In the genomic region with DNA sequence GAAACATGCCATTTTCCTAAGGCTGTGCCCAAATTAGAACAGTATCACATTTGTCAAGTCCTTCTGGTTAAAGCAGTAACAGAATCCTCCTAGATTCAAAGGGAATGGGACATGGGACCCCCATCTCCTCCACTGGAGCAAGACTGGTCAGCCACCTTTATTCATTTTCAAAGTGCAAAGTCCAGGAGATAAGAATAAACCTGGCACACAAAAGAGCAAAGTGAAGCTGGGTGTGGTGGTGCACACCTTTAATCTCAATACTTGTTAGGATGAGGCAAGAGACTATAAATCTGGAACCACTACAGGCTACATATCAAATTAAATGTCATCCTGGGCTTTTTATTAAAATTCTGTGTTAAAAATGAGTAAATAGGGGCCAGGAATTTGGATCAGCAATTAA, we compare ENCODE assay signal across 16 mouse cellular contexts.
"Had no signal": no experiment of that assay in that cellular context is flagged by ENCODE, and none has a peak within 500 bp of the region (broad histone marks: within the 10 kb centered on the region; RNA-seq: fewer than 3 reads in every experiment).

No protein-coding gene starts in this region.

- H3K27ac ChIP-seq: neural tube, embryonic 12.5 days; neural tube, embryonic 13.5 days; neural tube, embryonic 15.5 days; stomach, embryonic 15.5 days had no signal

- H3K4me1 ChIP-seq: neural tube, embryonic 12.5 days; neural tube, embryonic 13.5 days; neural tube, embryonic 15.5 days; stomach, embryonic 15.5 days had no signal

- H3K4me2 ChIP-seq: neural tube, embryonic 12.5 days; neural tube, embryonic 13.5 days; neural tube, embryonic 15.5 days; stomach, embryonic 15.5 days had no signal

- H3K4me3 ChIP-seq: neural tube, embryonic 12.5 days; neural tube, embryonic 13.5 days; neural tube, embryonic 15.5 days; stomach, embryonic 15.5 days had no signal

- H3K9ac ChIP-seq: neural tube, embryonic 12.5 days; neural tube, embryonic 13.5 days; neural tube, embryonic 15.5 days; stomach, embryonic 15.5 days had no signal

- H3K36me3 ChIP-seq: neural tube, embryonic 12.5 days; neural tube, embryonic 13.5 days; neural tube, embryonic 15.5 days; stomach, embryonic 15.5 days had no signal

- H3K27me3 ChIP-seq: neural tube, embryonic 12.5 days; neural tube, embryonic 13.5 days; neural tube, embryonic 15.5 days; stomach, embryonic 15.5 days had no signal

- DNase-seq: retina, postnatal 1 day; right cerebral cortex, adult 18-20 months; right cerebral cortex, postnatal 14 days; right cerebral cortex, postnatal 25 days; right cerebral cortex, postnatal 4 days; spleen, adult 18-20 months; thymus, adult 18-20 months; thymus, adult 2 months; thymus, postnatal 14 days; thymus, postnatal 25 days; thymus, postnatal 36 days; thymus, postnatal 4 days had no signal

- H3K9me3 ChIP-seq: neural tube, embryonic 12.5 days; neural tube, embryonic 13.5 days; neural tube, embryonic 15.5 days; stomach, embryonic 15.5 days had no signal
